Comparison of ENCODE assay signal across 21 mouse cellular contexts in the genomic region with DNA sequence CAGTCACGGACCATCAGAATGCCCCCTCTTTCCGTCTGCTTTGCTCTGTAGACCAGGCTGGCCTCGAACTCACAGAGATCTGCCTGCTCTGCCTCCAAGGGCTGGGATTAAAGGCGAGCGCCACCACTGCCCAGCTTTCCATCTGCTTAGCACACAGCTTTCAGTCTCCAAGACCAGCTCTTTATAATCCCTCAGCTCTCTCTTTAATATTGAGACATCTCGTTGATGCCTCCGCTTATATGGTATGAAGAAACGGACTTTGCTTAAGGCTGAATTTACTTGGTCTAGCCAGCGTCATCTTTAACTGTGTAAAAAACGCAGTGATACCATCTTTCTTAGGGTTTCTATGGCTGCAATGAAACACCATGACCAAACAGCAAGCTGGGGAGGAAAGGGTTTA.
A peak's percentile ranks its signal among the peaks of the same experiment; 100 is the strongest.
DNase-seq lines count a peak whose midpoint lies in the region; ATAC-seq lines count a peak whose summit lies in the region.
"Had no signal": no experiment of that assay in that cellular context is flagged by ENCODE, and none has a peak within 500 bp of the region (broad histone marks: within the 10 kb centered on the region; RNA-seq: fewer than 3 reads in every experiment).

No protein-coding gene starts in this region.

- H3K36me3 ChIP-seq in midbrain, embryonic 11.5 days (ENCODE audit: control insufficient read depth, insufficient read depth, low read length), result no peaks in the 10 kb centered on the region
- H3K36me3 ChIP-seq in midbrain, embryonic 15.5 days (replicated peaks), result no peaks in the 10 kb centered on the region
- H3K36me3 ChIP-seq: G1E had no signal

- no peak overlapping the region for H3K9ac ChIP-seq in midbrain, embryonic 11.5 days (ENCODE audit: low read length)
- no peak overlapping the region for H3K9ac ChIP-seq in midbrain, embryonic 15.5 days

- no peak for ATAC-seq in midbrain, embryonic 11.5 days (ENCODE audit: low FRiP score)
- ATAC-seq in midbrain, embryonic 15.5 days (replicated peaks), result no peak
- ATAC-seq: activated CD4-positive, CD25-positive, alpha-beta regulatory T cell, adult 4 months; CD4-positive, CD25-positive, alpha-beta regulatory T cell, adult 4 months; Patski had no signal

- H3K4me3 ChIP-seq in midbrain, embryonic 11.5 days (ENCODE audit: low read depth, low read length), result no peak overlapping the region
- H3K4me3 ChIP-seq in midbrain, embryonic 15.5 days, result no peak overlapping the region

- no peaks in the 10 kb centered on the region for H3K27me3 ChIP-seq in midbrain, embryonic 11.5 days (ENCODE audit: control insufficient read depth, insufficient read depth, low read length)
- H3K27me3 ChIP-seq in midbrain, embryonic 15.5 days (replicated peaks), result no peaks in the 10 kb centered on the region
- H3K27me3 ChIP-seq: CH12.LX, Patski had no signal

- no peaks in the 10 kb centered on the region for H3K9me3 ChIP-seq in midbrain, embryonic 11.5 days (ENCODE audit: control insufficient read depth, low read length)
- no peaks in the 10 kb centered on the region for H3K9me3 ChIP-seq in midbrain, embryonic 15.5 days
- H3K9me3 ChIP-seq: G1E had no signal

- peak; percentile 71 for DNase-seq in heart, adult 11 months
- no peak for DNase-seq in heart, postnatal 4 days
- DNase-seq in midbrain, embryonic 11.5 days (ENCODE audit: low spot score, missing footprints), result peak; percentile 19
- peak; percentile 62 for DNase-seq in gonadal fat pad, adult 2 months (ENCODE audit: low read depth)
- no peak for DNase-seq in urinary bladder, postnatal 36 days (ENCODE audit: low spot score in 2 of 2)
- DNase-seq: adrenal gland, adult 2 months; adrenal gland, adult 8-10 months; adrenal gland, postnatal 10 days; adrenal gland, postnatal 14 days; adrenal gland, postnatal 25 days; adrenal gland, postnatal 36 days; B cell, adult 2 months; cerebellum, adult 11 months; cerebellum, adult 11-12 months; cerebellum, adult 18-20 months had no signal

- H3K4me2 ChIP-seq in midbrain, embryonic 11.5 days, result no peak overlapping the region
- H3K4me2 ChIP-seq in midbrain, embryonic 15.5 days, result no peak overlapping the region

- WGBS in midbrain, embryonic 11.5 days, result 91% methylated on average over 10 of the region's 10 CpGs
- 94% methylated on average over 10 of the region's 10 CpGs for WGBS in midbrain, embryonic 15.5 days

- H3K27ac ChIP-seq in midbrain, embryonic 11.5 days (ENCODE audit: low read depth, low read length), result no peak overlapping the region
- no peak overlapping the region for H3K27ac ChIP-seq in midbrain, embryonic 15.5 days

- H3K4me1 ChIP-seq in midbrain, embryonic 11.5 days (ENCODE audit: control insufficient read depth, insufficient read depth, low read length), result no peaks in the 10 kb centered on the region
- no peaks in the 10 kb centered on the region for H3K4me1 ChIP-seq in midbrain, embryonic 15.5 days

Comparison
In these comparisons a context has a peak if more than half of its experiments do, and no peak if none do; other contexts are left out.
1. DNase-seq: peak in heart, adult 11 months (single experiment), midbrain, embryonic 11.5 days (single experiment) and gonadal fat pad, adult 2 months (single experiment); none in heart, postnatal 4 days (single experiment) and urinary bladder, postnatal 36 days (0 of 2).